Mouse (Mus musculus): Measurements from ENCODE around the gene Lrpap1.

DNA sequence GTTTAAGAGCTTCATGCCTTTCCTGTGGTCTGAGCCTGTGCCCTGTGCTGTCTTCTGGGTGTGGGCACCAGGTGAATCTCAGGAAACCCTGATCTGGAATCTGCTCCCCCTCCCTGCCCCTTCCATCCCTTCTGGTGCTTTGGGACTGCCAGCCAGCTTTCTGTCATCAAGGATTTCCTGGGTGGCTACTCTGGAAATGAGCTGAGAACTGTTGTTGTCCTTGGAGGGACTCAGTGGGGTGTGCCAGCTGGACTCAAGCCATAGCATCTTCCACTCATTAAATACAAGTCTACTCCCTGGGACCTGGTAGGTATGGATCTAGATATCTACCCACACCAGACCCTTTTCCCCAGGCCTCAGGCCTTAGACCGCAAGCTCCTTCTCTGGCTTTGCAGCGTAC lies 12.9 kb upstream of the Lrpap1 start:
- TF ChIP-seq CTCF (IDR thresholded peaks at IDR 0.05; ENCODE audit: borderline replicate concordance, insufficient read depth, low read depth, low read length) (no peak), POLR2A (IDR thresholded peaks at IDR 0.05; ENCODE audit: borderline replicate concordance, insufficient read depth, low read length) (no peak)
